Mouse (Mus musculus) left cerebral cortex, postnatal 36 days (tissue): ENCODE data around the gene Med12l. TPM values are rescaled to one million over a fixed set of nuclear protein-coding genes. Genes with fewer than 3 reads are reported as not detected.
"Not testable (repeated sequence)": the region's sequence is repeated elsewhere in the genome, so short reads cannot be mapped to it uniquely, and the experiment has no call there.

ENCODE experiments used
- DNase-seq, 2 experiments: peaks; one replicate each; pipeline ENCODE4 v3.0.0; 2021 to 2022; ENCODE audit warnings: low spot score in 2 of 2, mixed read lengths in 1 of 2
- intact Hi-C: fragments of 180-260 bp; cut with DNase I; formaldehyde crosslinking; loops from one replicate; pipeline ENCODE4 v1.15.1; 2025
- total RNA-seq, 2 experiments: library from RNA; stranded (reverse); gene quantifications; 2 replicates each; pipeline ENCODE4 v1.2.3; 2021

Med12l gene
- total RNA-seq, 2 experiments from 2014 or later: 42.0 to 42.8 TPM

- DNase-seq: no peak
- intact Hi-C loops: no loop called here
Observed at GRCm38 (mm10) chr3:59130431-59130830, 124.8 kb downstream of the Med12l start.

- no peak for DNase-seq
- intact Hi-C loops: no loop called here
Observed at GRCm38 (mm10) chr3:59131081-59131480, 125.5 kb downstream of the Med12l start.

GRCm38 (mm10) chr3:59131966-59132365, 126.3 kb downstream of the Med12l start:
- intact Hi-C loops: no loop called here
- no peak for DNase-seq

GRCm38 (mm10) chr3:59133189-59133588, 127.6 kb downstream of the Med12l start:
- no peak for DNase-seq
- intact Hi-C loops: no loop called here

GRCm38 (mm10) chr3:59135911-59136653, 130.5 kb downstream of the Med12l start:
- DNase-seq: no peak
- intact Hi-C loops: no loop called here

GRCm38 (mm10) chr3:59138946-59139468, 133.4 kb downstream of the Med12l start:
- intact Hi-C loops: no loop called here
- no peak for DNase-seq

GRCm38 (mm10) chr3:59139651-59140051, 134.0 kb downstream of the Med12l start:
- intact Hi-C loops: no loop called here
- no peak for DNase-seq

GRCm38 (mm10) chr3:59140115-59140514, 134.5 kb downstream of the Med12l start:
- intact Hi-C loops: no loop called here
- DNase-seq: no peak

- intact Hi-C loops, DNase-seq: not testable (repeated sequence)
Observed at GRCm38 (mm10) chr3:59140941-59141340, 135.3 kb downstream of the Med12l start.

- no peak for DNase-seq
- intact Hi-C loops: no loop called here
Observed at GRCm38 (mm10) chr3:59141507-59142305, 136.1 kb downstream of the Med12l start.

- intact Hi-C loops: no loop called here
- no peak for DNase-seq
Observed at GRCm38 (mm10) chr3:59145194-59145593, 139.6 kb downstream of the Med12l start.

- intact Hi-C loops: no loop called here
- DNase-seq: no peak
Observed at GRCm38 (mm10) chr3:59149646-59150045, 144.0 kb downstream of the Med12l start.

GRCm38 (mm10) chr3:59150624-59151023, 145.0 kb downstream of the Med12l start:
- no peak for DNase-seq
- intact Hi-C loops: no loop called here

GRCm38 (mm10) chr3:59153424-59153823, 147.8 kb downstream of the Med12l start, which contains the start of gene P2ry14:
TSS of gene P2ry14 (minus strand) at chr3:59153618.
- intact Hi-C loops: no loop called here
- no peak for DNase-seq

- intact Hi-C loops: no loop called here
- no peak for DNase-seq
Observed at GRCm38 (mm10) chr3:59154888-59155287, 149.3 kb downstream of the Med12l start.

- intact Hi-C loops: no loop called here
- peak in 1 of 2 experiments; percentile 42 for DNase-seq
Observed at GRCm38 (mm10) chr3:59155404-59155803, 149.8 kb downstream of the Med12l start.

GRCm38 (mm10) chr3:59157048-59157447, 151.4 kb downstream of the Med12l start:
- no peak for DNase-seq
- intact Hi-C loops: no loop called here

- intact Hi-C loops: no loop called here
- no peak for DNase-seq
Observed at GRCm38 (mm10) chr3:59160465-59160864, 154.8 kb downstream of the Med12l start.

- no peak for DNase-seq
- intact Hi-C loops: loop anchor here (5.0 kb wide), 1 partner anchor 45 kb away; no protein-coding TSS in a partner anchor
Observed at GRCm38 (mm10) chr3:59167417-59168054, 161.9 kb downstream of the Med12l start.

- intact Hi-C loops: loop anchor here (5.0 kb wide), 1 partner anchor 46 kb away; no protein-coding TSS in a partner anchor
Observed at GRCm38 (mm10) chr3:59168476-59168875, 162.9 kb downstream of the Med12l start.

More at GRCm38 (mm10) chr3:59168476-59168875, 162.9 kb downstream of the Med12l start:
- DNase-seq: no peak
